Mouse (Mus musculus) liver, adult 2 months (tissue): ENCODE measurements around the gene Itga7.

Source experiments
- CTCF ChIP-seq: fragments of 200-500 bp; IDR thresholded peaks from 2 replicates; pipeline ENCODE4 v1.5.1; 2011; ENCODE audit warnings: low read depth, low read length, control low read depth
- POLR2A ChIP-seq: fragments of 200-500 bp; IDR thresholded peaks from 2 replicates; pipeline ENCODE4 v1.6.1; 2011; ENCODE audit warnings: low read length, control low read depth; ENCODE audit not compliant: insufficient read depth; ENCODE audit errors: extremely low read depth

DNA sequence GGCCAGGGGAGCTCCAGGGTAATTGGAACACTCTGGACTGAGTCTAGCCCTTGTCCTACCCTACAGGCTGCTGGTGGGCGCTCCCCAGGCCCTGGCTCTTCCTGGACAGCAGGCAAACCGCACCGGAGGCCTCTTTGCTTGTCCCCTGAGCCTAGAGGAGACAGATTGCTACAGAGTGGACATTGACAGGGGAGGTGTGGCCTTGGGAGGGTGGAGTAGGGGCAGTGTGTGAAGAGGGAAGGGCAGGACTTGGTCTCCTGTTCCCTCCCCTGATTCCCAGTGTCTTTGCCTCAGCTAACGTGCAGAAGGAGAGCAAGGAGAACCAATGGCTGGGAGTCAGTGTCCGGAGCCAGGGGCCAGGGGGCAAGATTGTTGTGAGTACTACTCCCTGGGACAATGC is 5.4 kb downstream of the Itga7 start:
- TF ChIP-seq POLR2A, result peak; percentile 69; the same call in 1 of the 2 replicates
- no peak for TF ChIP-seq CTCF
